In genomic region chr5:124215647-124216046, GRCm38 (mm10) we compare ENCODE assay signal across 10 mouse cellular contexts. TPM values are rescaled to one million over a fixed set of nuclear protein-coding genes. Genes with fewer than 3 reads are reported as not detected.
DNase-seq lines count a peak whose midpoint lies in the region; ATAC-seq and TF ChIP-seq lines count a peak whose summit lies in the region.
"Had no signal": no experiment of that assay in that cellular context is flagged by ENCODE, and none has a peak within 500 bp of the region (broad histone marks: within the 10 kb centered on the region; RNA-seq: fewer than 3 reads in every experiment).

No protein-coding gene starts in this region.

- peak overlapping the region; percentile 92 for H3K27ac ChIP-seq in heart, embryonic 13.5 days (replicated peaks)
- H3K27ac ChIP-seq in heart, embryonic 12.5 days (ENCODE audit: poor library complexity, severe bottlenecking): no peak overlapping the region
- H3K27ac ChIP-seq in kidney, embryonic 16.5 days (ENCODE audit: low read length): peak overlapping the region; percentile 88
- peak overlapping the region; percentile 94 for H3K27ac ChIP-seq in spleen, adult 2 months (ENCODE audit: insufficient read depth, low read length)
- H3K27ac ChIP-seq in liver, embryonic 16.5 days (ENCODE audit: low read length): peak overlapping the region; percentile 16; the same call in 1 of the 2 replicates
- H3K27ac ChIP-seq: macrophage had no signal

- WGBS in heart, embryonic 13.5 days: 71% methylated on average over 10 of the region's 10 CpGs
- 71% methylated on average over 10 of the region's 10 CpGs for WGBS in heart, embryonic 12.5 days
- 55% methylated on average over 10 of the region's 10 CpGs for WGBS in kidney, embryonic 16.5 days
- 77% methylated on average over 10 of the region's 10 CpGs for WGBS in spleen, adult 2 months
- WGBS in liver, embryonic 16.5 days (ENCODE audit: insufficient replicate concordance): 68% methylated on average over 10 of the region's 10 CpGs

- H3K27me3 ChIP-seq in heart, embryonic 13.5 days (replicated peaks): no peaks in the 10 kb centered on the region
- H3K27me3 ChIP-seq in heart, embryonic 12.5 days (replicated peaks): no peaks in the 10 kb centered on the region
- no peaks in the 10 kb centered on the region for H3K27me3 ChIP-seq in kidney, embryonic 16.5 days (ENCODE audit: insufficient read depth, low read length)
- no peaks in the 10 kb centered on the region for H3K27me3 ChIP-seq in spleen, adult 2 months (ENCODE audit: control insufficient read depth, insufficient read depth, low read length)
- H3K27me3 ChIP-seq in liver, embryonic 16.5 days (ENCODE audit: control insufficient read depth, insufficient read depth, low read depth, low read length): no peaks in the 10 kb centered on the region

- TF ChIP-seq POLR2A in spleen, adult 2 months (IDR thresholded peaks at IDR 0.05; ENCODE audit: low read depth, low read length): no peak

- peak overlapping the region; percentile 33; the same call in 1 of the 2 replicates for H3K9ac ChIP-seq in heart, embryonic 13.5 days
- no peak overlapping the region for H3K9ac ChIP-seq in heart, embryonic 12.5 days
- no peak overlapping the region for H3K9ac ChIP-seq in kidney, embryonic 16.5 days (replicated peaks; ENCODE audit: low read length)
- no peak overlapping the region for H3K9ac ChIP-seq in liver, embryonic 16.5 days (ENCODE audit: low read depth, low read length)

- no peak for ATAC-seq in heart, embryonic 13.5 days (ENCODE audit: extremely low read depth, insufficient number of reproducible peaks, low FRiP score, low TSS enrichment)
- no peak for ATAC-seq in heart, embryonic 12.5 days (ENCODE audit: insufficient number of reproducible peaks, low FRiP score)
- ATAC-seq in kidney, embryonic 16.5 days (ENCODE audit: low FRiP score, low TSS enrichment): no peak
- no peak for ATAC-seq in liver, embryonic 16.5 days (ENCODE audit: low read depth)

- H3K4me3 ChIP-seq in heart, embryonic 13.5 days: no peak overlapping the region
- H3K4me3 ChIP-seq in heart, embryonic 12.5 days: no peak overlapping the region
- no peak overlapping the region for H3K4me3 ChIP-seq in kidney, embryonic 16.5 days (ENCODE audit: low read length)
- H3K4me3 ChIP-seq in spleen, adult 2 months (ENCODE audit: extremely low read depth, insufficient read depth, insufficient read length): no peak overlapping the region
- H3K4me3 ChIP-seq in liver, embryonic 16.5 days (ENCODE audit: low read depth, low read length): no peak overlapping the region

- no peak for TF ChIP-seq CTCF in spleen, adult 2 months (IDR thresholded peaks at IDR 0.05; ENCODE audit: extremely low read depth, insufficient read depth, insufficient read length, insufficient replicate concordance)

- H3K4me2 ChIP-seq in heart, embryonic 13.5 days: no peak overlapping the region
- H3K4me2 ChIP-seq in heart, embryonic 12.5 days: no peak overlapping the region
- no peak overlapping the region for H3K4me2 ChIP-seq in kidney, embryonic 16.5 days (replicated peaks; ENCODE audit: low read depth, low read length)
- no peak overlapping the region for H3K4me2 ChIP-seq in liver, embryonic 16.5 days (ENCODE audit: low read depth, low read length)

- no peak for DNase-seq in kidney, postnatal 36 days
- no peak for DNase-seq in spleen, adult 2 months (ENCODE audit: low read depth in 1 of 2, low spot score in 2 of 2)
- DNase-seq in spleen, postnatal 36 days (ENCODE audit: low spot score in 2 of 2): no peak
- DNase-seq in cerebellum, adult 8-10 months: no peak
- DNase-seq: kidney, adult 8-10 months had no signal

- peaks cover 97% of the 10 kb centered on the region for H3K4me1 ChIP-seq in heart, embryonic 13.5 days
- peaks cover 93% of the 10 kb centered on the region for H3K4me1 ChIP-seq in heart, embryonic 12.5 days (replicated peaks)
- peaks cover 20% of the 10 kb centered on the region for H3K4me1 ChIP-seq in kidney, embryonic 16.5 days (ENCODE audit: insufficient read depth, low read length)
- H3K4me1 ChIP-seq in spleen, adult 2 months (ENCODE audit: control insufficient read depth, insufficient read depth, insufficient read length): peaks cover 59% of the 10 kb centered on the region
- peaks cover 5% of the 10 kb centered on the region for H3K4me1 ChIP-seq in liver, embryonic 16.5 days (ENCODE audit: control insufficient read depth, low read depth, low read length)

- peaks cover 18% of the 10 kb centered on the region for H3K36me3 ChIP-seq in heart, embryonic 13.5 days
- H3K36me3 ChIP-seq in heart, embryonic 12.5 days: peaks cover 12% of the 10 kb centered on the region
- no peaks in the 10 kb centered on the region for H3K36me3 ChIP-seq in kidney, embryonic 16.5 days (ENCODE audit: insufficient read depth, low read length)
- no peaks in the 10 kb centered on the region for H3K36me3 ChIP-seq in spleen, adult 2 months (ENCODE audit: control insufficient read depth, insufficient read depth, low read length)
- no peaks in the 10 kb centered on the region for H3K36me3 ChIP-seq in liver, embryonic 16.5 days (ENCODE audit: control insufficient read depth, insufficient read depth)

- H3K9me3 ChIP-seq in heart, embryonic 13.5 days: no peaks in the 10 kb centered on the region
- H3K9me3 ChIP-seq in heart, embryonic 12.5 days (replicated peaks): no peaks in the 10 kb centered on the region
- H3K9me3 ChIP-seq in kidney, embryonic 16.5 days (ENCODE audit: low read length): no peaks in the 10 kb centered on the region
- no peaks in the 10 kb centered on the region for H3K9me3 ChIP-seq in liver, embryonic 16.5 days (replicated peaks; ENCODE audit: control insufficient read depth, low read length)

RNA-seq across cellular contexts. Expression of gene Pitpnm2, which starts 33.9 kb away (rescaled TPM):
- 5.1 and 6.6 TPM in 2 replicates for polyA plus RNA-seq in heart, embryonic 13.5 days (2015; fragmentation: Nextera tagmentation; extraction: Ambion mirVana)
- 7.5 and 7.8 TPM in 2 replicates for polyA plus RNA-seq in heart, embryonic 12.5 days (2016; fragmentation: Nextera tagmentation; extraction: Ambion mirVana)
- 3.9 and 4.1 TPM in 2 replicates for polyA plus RNA-seq in kidney, embryonic 16.5 days (2015; fragmentation: Nextera tagmentation; extraction: Ambion mirVana)
- polyA plus RNA-seq in spleen, adult 2 months (2012; rRNA removed): 65.8 and 97.5 TPM in 2 replicates
- 1.6 and 1.9 TPM in 2 replicates for polyA plus RNA-seq in liver, embryonic 16.5 days (2015; fragmentation: Nextera tagmentation; extraction: Ambion mirVana)
